Mouse (Mus musculus) hindbrain, postnatal 0 days (tissue): ENCODE measurements around the gene Samd14. TPM values are rescaled to one million over a fixed set of nuclear protein-coding genes. Genes with fewer than 3 reads are reported as not detected.
"Not testable (repeated sequence)": the region's sequence is repeated elsewhere in the genome, so short reads cannot be mapped to it uniquely, and the experiment has no call there.

Experiments used
- ATAC-seq: fragments of 200-750 bp; cut with Nextera tagmentation; 2 replicates; pipeline ENCODE4 v1.8.0; 2017; ENCODE audit warnings: mild to moderate bottlenecking, moderate TSS enrichment, moderate library complexity
- DNase-seq: peaks from one replicate; pipeline ENCODE4 v3.0.0-alpha.2; 2015; ENCODE audit warnings: low spot score
- H3K27ac ChIP-seq: fragments of 300-500 bp; sonication (generic); 2 replicates; pipeline ENCODE4 v1.5.1; 2014; ENCODE audit warnings: mild to moderate bottlenecking
- H3K27me3 ChIP-seq: fragments of 300-500 bp; sonication (generic); 2 replicates; pipeline ENCODE4 v1.6.1; 2014; ENCODE audit warnings: low read length, mixed read lengths; ENCODE audit not compliant: insufficient read depth
- H3K36me3 ChIP-seq: fragments of 300-500 bp; sonication (generic); 2 replicates; pipeline ENCODE4 v1.6.1; 2014; ENCODE audit warnings: low read length, mixed read lengths; ENCODE audit not compliant: insufficient read depth
- H3K4me1 ChIP-seq: fragments of 300-500 bp; sonication (generic); 2 replicates; pipeline ENCODE4 v1.6.1; 2014; ENCODE audit warnings: antibody characterized with exemption, low read length, mixed read lengths; ENCODE audit not compliant: insufficient read depth
- H3K4me2 ChIP-seq: fragments of 300-500 bp; sonication (generic); 2 replicates; pipeline ENCODE4 v1.6.1; 2014; ENCODE audit warnings: low read depth, mild to moderate bottlenecking, low read length, moderate library complexity, mixed read lengths
- H3K4me3 ChIP-seq: fragments of 300-500 bp; sonication (generic); 2 replicates; pipeline ENCODE4 v1.5.1; 2014; ENCODE audit warnings: low read length
- H3K9ac ChIP-seq: fragments of 300-500 bp; sonication (generic); replicated peaks from 2 replicates; pipeline ENCODE4 v1.6.1; 2014; ENCODE audit warnings: mild to moderate bottlenecking, low read length, moderate library complexity, mixed read lengths
- H3K9me3 ChIP-seq: fragments of 300-500 bp; sonication (generic); 2 replicates; pipeline ENCODE4 v1.6.1; 2016; ENCODE audit warnings: low read length, mixed read lengths
- CTCF ChIP-seq: IDR thresholded peaks from 2 replicates; pipeline ENCODE4 v1.5.1; 2016; ENCODE audit warnings: antibody characterized with exemption, control low read depth, low read depth
- WGBS: fragments of 180-500 bp; shearing (Covaris S2); extraction: QIAGEN DNeasy Blood & Tissue Kit; methylation state at CpG from one replicate; pipeline ENCODE4 v1.1.7; 2014; 5-methylcytosine and 5-hydroxymethylcytosine counted together
- polyA plus RNA-seq: library from polyadenylated mRNA; unstranded; fragments of >200 nt; fragmentation: Nextera tagmentation; extraction: Ambion mirVana; gene quantifications from 2 replicates; pipeline ENCODE4 v1.2.1, GENCODE M21; 2015
- total RNA-seq: library from RNA; depleted of rRNA; stranded (reverse); fragments of >200 nt; gene quantifications from 2 replicates; pipeline ENCODE4 v1.2.3, GENCODE M21; 2014; rRNA removed

Samd14 gene
- total RNA-seq, result 216 and 223 TPM in 2 replicates
- 128 and 137 TPM in 2 replicates for polyA plus RNA-seq

- Histone ChIP-seq H3K4me1 (peaks cover 39% of the 10 kb centered on the region), H3K9ac (peak within 1 kb of the TSS; percentile 97), H3K36me3 (peaks cover 18% of the 10 kb centered on the region), H3K9me3 (no peaks in the 10 kb centered on the region), H3K4me3 (peak within 1 kb of the TSS; percentile 93), H3K27me3 (no peaks in the 10 kb centered on the region), H3K4me2 (peak within 1 kb of the TSS; percentile 79), H3K27ac (peak within 1 kb of the TSS; percentile 96)
- DNase-seq (peak; percentile 92), ATAC-seq (peak; percentile 84)
- TF ChIP-seq CTCF, result no peak
- WGBS, result under 1% methylated on average over 31 of the region's 32 CpGs
These were observed at the start of gene Samd14 for GRCm38 (mm10) chr11:95009629-95010014. TSS of gene Samd14 (plus strand) at chr11:95009879.

DNA sequence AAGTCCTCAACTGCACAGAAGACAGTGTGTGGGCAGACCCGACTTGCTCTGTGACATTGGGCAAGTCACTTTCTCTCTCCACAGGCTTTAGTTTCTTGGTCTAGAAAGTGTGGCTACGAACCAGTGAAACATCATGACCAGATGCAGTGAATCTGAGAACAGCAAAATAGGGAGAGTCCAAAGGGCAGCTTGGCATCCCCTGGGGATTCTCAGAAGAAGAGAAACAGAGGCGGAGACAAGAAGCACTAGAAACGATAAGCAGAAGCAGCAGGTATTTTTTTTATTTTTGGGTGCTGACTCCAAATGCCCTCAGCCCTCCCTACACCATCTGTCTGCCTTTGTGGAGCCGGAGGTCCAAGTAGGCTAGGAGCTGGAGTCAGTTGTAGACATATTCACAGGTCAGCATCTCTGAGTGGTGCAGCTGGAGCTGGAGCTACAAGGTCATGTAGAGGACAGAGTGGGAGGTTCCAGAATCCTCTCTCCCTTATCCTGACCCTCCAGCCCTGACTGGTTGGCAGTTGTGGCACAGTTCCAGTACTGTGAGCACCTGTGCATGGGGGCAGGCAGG, 47.1 kb upstream of the Samd14 start:
- WGBS, result 73% methylated on average over 5 of the region's 5 CpGs
- no peak for DNase-seq
- no peaks in the 10 kb centered on the region for H3K9me3 ChIP-seq
- no peak for TF ChIP-seq CTCF
- H3K27ac ChIP-seq, result no peak overlapping the region
- H3K9ac ChIP-seq, result no peak overlapping the region
- H3K4me1 ChIP-seq, result no peaks in the 10 kb centered on the region
- no peaks in the 10 kb centered on the region for H3K27me3 ChIP-seq
- H3K4me3 ChIP-seq, result no peak overlapping the region
- no peak overlapping the region for H3K4me2 ChIP-seq
- H3K36me3 ChIP-seq, result no peaks in the 10 kb centered on the region
- no peak for ATAC-seq

DNA sequence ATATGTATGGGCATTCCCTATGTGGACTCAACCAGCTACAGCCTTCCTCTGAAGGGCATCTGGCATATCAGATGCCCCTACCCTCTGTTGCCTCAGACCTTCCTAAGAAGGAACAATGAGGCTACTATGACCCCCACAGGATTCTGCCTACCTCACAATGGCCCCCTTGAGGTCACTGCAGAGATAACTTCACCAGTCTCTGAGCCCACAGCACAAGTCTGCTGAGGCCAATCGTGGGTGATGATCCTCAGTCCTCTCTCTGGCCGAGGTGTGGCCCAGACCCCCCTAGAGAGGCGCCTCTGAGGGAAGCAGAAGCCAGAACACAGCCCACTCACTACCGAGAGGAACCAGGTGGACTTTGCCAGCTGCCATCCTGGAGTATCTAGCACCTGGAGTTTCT, 42.3 kb upstream of the Samd14 start, which contains the start of gene Hils1:
Gene Hils1 (plus strand): TSS at position 175 of the 400 bp plus-strand sequence.
- Histone ChIP-seq H3K9ac (no peak within 1 kb of the TSS), H3K27ac (0 out of 2 replicates have a peak within 1 kb of the TSS, but pooled peaks have one; percentile 2), H3K4me1 (no peaks in the 10 kb centered on the region), H3K4me3 (no peak within 1 kb of the TSS), H3K4me2 (no peak within 1 kb of the TSS), H3K27me3 (no peaks in the 10 kb centered on the region), H3K36me3 (no peaks in the 10 kb centered on the region), H3K9me3 (no peaks in the 10 kb centered on the region)
- 49% methylated on average over 4 of the region's 4 CpGs for WGBS
- DNase-seq (no peak), ATAC-seq (no peak)
- TF ChIP-seq CTCF, result no peak

GRCm38 (mm10) chr11:94968187-94968586, 41.5 kb upstream of the Samd14 start:
- Histone ChIP-seq H3K9me3 (no peaks in the 10 kb centered on the region), H3K9ac (no peak overlapping the region), H3K4me3 (no peak overlapping the region), H3K4me1 (no peaks in the 10 kb centered on the region), H3K36me3 (no peaks in the 10 kb centered on the region), H3K4me2 (no peak overlapping the region), H3K27ac (0 out of 2 replicates have a peak overlapping the region, but pooled peaks have one; percentile 2), H3K27me3 (no peaks in the 10 kb centered on the region)
- DNase-seq (peak; percentile 43), ATAC-seq (no peak)
- WGBS, result 59% methylated on average over 7 of the region's 7 CpGs
- no peak for TF ChIP-seq CTCF

DNA sequence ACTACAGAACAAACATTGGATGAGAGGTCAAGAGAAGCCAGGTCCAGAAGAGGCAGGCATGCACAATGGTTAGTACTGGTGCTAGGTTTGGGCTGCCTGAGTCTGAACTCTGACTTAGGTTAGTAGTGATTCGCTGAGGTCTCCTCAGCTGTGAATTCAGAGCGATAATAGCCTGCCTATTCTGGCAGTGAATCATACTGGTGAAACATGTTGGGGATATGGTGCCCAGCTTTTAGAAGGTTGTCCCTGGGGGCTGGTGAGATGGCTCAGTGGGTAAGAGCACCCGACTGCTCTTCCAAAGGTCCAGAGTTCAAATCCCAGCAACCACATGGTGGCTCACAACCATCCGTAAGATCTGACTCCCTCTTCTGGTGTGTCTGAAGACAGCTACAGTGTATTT, 40.0 kb upstream of the Samd14 start:
- H3K9ac ChIP-seq, H3K4me1 ChIP-seq, H3K4me3 ChIP-seq, DNase-seq, H3K27ac ChIP-seq, ATAC-seq, H3K36me3 ChIP-seq, H3K9me3 ChIP-seq, H3K4me2 ChIP-seq, H3K27me3 ChIP-seq: not testable (repeated sequence)
- 96% methylated on average over 4 of the region's 4 CpGs for WGBS

GRCm38 (mm10) chr11:94970210-94970943, 39.3 kb upstream of the Samd14 start:
- WGBS, result 65% methylated on average over 15 of the region's 15 CpGs
- Histone ChIP-seq H3K9me3 (no peaks in the 10 kb centered on the region), H3K4me1 (no peaks in the 10 kb centered on the region), H3K36me3 (no peaks in the 10 kb centered on the region), H3K27me3 (no peaks in the 10 kb centered on the region), H3K27ac (no peak overlapping the region), H3K9ac (no peak overlapping the region), H3K4me2 (no peak overlapping the region), H3K4me3 (no peak overlapping the region)
- peak; percentile 86 for DNase-seq
- TF ChIP-seq CTCF, result peak; percentile 98
- ATAC-seq, result peak; percentile 68
